Mouse (Mus musculus) lung, embryonic 15.5 days (tissue): ENCODE data around the gene Zfp148. TPM values are rescaled to one million over a fixed set of nuclear protein-coding genes. Genes with fewer than 3 reads are reported as not detected.
A peak's percentile ranks its signal among the peaks of the same experiment; 100 is the strongest.
"Not testable (repeated sequence)": the region's sequence is repeated elsewhere in the genome, so short reads cannot be mapped to it uniquely, and the experiment has no call there.

ENCODE experiments used
- ATAC-seq: fragments of 200-750 bp; cut with Nextera tagmentation; 2 replicates; pipeline ENCODE4 v1.8.0; 2017; ENCODE audit warnings: moderate number of reproducible peaks, borderline replicate concordance; ENCODE audit not compliant: low FRiP score, low TSS enrichment; ENCODE audit errors: extremely low read depth
- H3K27ac ChIP-seq: fragments of 300-500 bp; sonication (generic); 2 replicates; pipeline ENCODE4 v1.5.1; 2015; ENCODE audit warnings: moderate library complexity, mild to moderate bottlenecking, inconsistent platforms
- H3K27me3 ChIP-seq: fragments of 300-500 bp; sonication (generic); 2 replicates; pipeline ENCODE4 v1.6.1; 2015; ENCODE audit warnings: inconsistent platforms
- H3K36me3 ChIP-seq: fragments of 300-500 bp; sonication (generic); 2 replicates; pipeline ENCODE4 v1.6.1; 2015; ENCODE audit warnings: inconsistent platforms
- H3K4me1 ChIP-seq: fragments of 300-500 bp; sonication (generic); 2 replicates; pipeline ENCODE4 v1.6.1; 2015; ENCODE audit warnings: inconsistent platforms
- H3K4me2 ChIP-seq: fragments of 300-500 bp; sonication (generic); 2 replicates; pipeline ENCODE4 v1.6.1; 2015; ENCODE audit warnings: inconsistent platforms, mild to moderate bottlenecking, moderate library complexity
- H3K4me3 ChIP-seq: fragments of 300-500 bp; sonication (generic); 2 replicates; pipeline ENCODE4 v1.5.1; 2015; ENCODE audit warnings: mild to moderate bottlenecking, inconsistent platforms
- H3K9ac ChIP-seq: fragments of 300-500 bp; sonication (generic); 2 replicates; pipeline ENCODE4 v1.6.1; 2015; ENCODE audit warnings: inconsistent platforms
- H3K9me3 ChIP-seq: fragments of 300-500 bp; sonication (generic); 2 replicates; pipeline ENCODE4 v1.6.1; 2016; ENCODE audit warnings: inconsistent platforms
- WGBS: fragments of 180-500 bp; shearing (Covaris S2); methylation state at CpG from one replicate; pipeline ENCODE4 v1.1.7; 2015; 5-methylcytosine and 5-hydroxymethylcytosine counted together
- polyA plus RNA-seq: library from polyadenylated mRNA; unstranded; fragments of >200 nt; fragmentation: Nextera tagmentation; extraction: Ambion mirVana; gene quantifications from 2 replicates; pipeline ENCODE4 v1.2.1, GENCODE M21; 2015

The Zfp148 gene
- polyA plus RNA-seq, 1 experiment from 2014 or later: 61.4 TPM

- Histone ChIP-seq H3K4me3 (no peak overlapping the region), H3K27ac (no peak overlapping the region), H3K9me3 (no peaks in the 10 kb centered on the region), H3K4me1 (peaks cover 6% of the 10 kb centered on the region; the same call in 1 of the 2 replicates), H3K36me3 (0 out of 2 replicates have a peak, but pooled peaks cover 4% of the 10 kb centered on the region), H3K4me2 (no peak overlapping the region), H3K9ac (no peak overlapping the region), H3K27me3 (no peaks in the 10 kb centered on the region)
- 73% methylated on average over 6 of the region's 6 CpGs for WGBS
- ATAC-seq: no peak
These were observed 86.8 kb downstream of the Zfp148 start for GRCm38 (mm10) chr16:33467451-33467850.

- H3K4me3 ChIP-seq: no peak overlapping the region
- no peaks in the 10 kb centered on the region for H3K27me3 ChIP-seq
- no peak overlapping the region for H3K9ac ChIP-seq
- no peak for ATAC-seq
- peaks cover 8% of the 10 kb centered on the region; the same call in 1 of the 2 replicates for H3K36me3 ChIP-seq
- no peak overlapping the region for H3K27ac ChIP-seq
- H3K4me1 ChIP-seq: no peaks in the 10 kb centered on the region
- H3K9me3 ChIP-seq: no peaks in the 10 kb centered on the region
- H3K4me2 ChIP-seq: no peak overlapping the region
These were observed 89.3 kb downstream of the Zfp148 start for GRCm38 (mm10) chr16:33469973-33470372.

- no peak overlapping the region for H3K27ac ChIP-seq
- no peaks in the 10 kb centered on the region for H3K27me3 ChIP-seq
- H3K4me3 ChIP-seq: no peak overlapping the region
- 97% methylated on average over 6 of the region's 6 CpGs for WGBS
- no peaks in the 10 kb centered on the region for H3K9me3 ChIP-seq
- H3K36me3 ChIP-seq: peaks cover 28% of the 10 kb centered on the region
- H3K4me2 ChIP-seq: no peak overlapping the region
- H3K4me1 ChIP-seq: no peaks in the 10 kb centered on the region
- H3K9ac ChIP-seq: no peak overlapping the region
- no peak for ATAC-seq
These were observed 93.7 kb downstream of the Zfp148 start for GRCm38 (mm10) chr16:33474381-33474780.

GRCm38 (mm10) chr16:33479926-33480325, 99.3 kb downstream of the Zfp148 start:
- no peak for ATAC-seq
- H3K4me3 ChIP-seq: no peak overlapping the region
- no peak overlapping the region for H3K9ac ChIP-seq
- peaks cover 29% of the 10 kb centered on the region for H3K36me3 ChIP-seq
- no peaks in the 10 kb centered on the region for H3K9me3 ChIP-seq
- H3K4me2 ChIP-seq: no peak overlapping the region
- no peaks in the 10 kb centered on the region for H3K27me3 ChIP-seq
- no peaks in the 10 kb centered on the region for H3K4me1 ChIP-seq
- H3K27ac ChIP-seq: no peak overlapping the region

- Histone ChIP-seq H3K4me1 (no peaks in the 10 kb centered on the region), H3K4me3 (no peak overlapping the region), H3K9ac (no peak overlapping the region), H3K4me2 (no peak overlapping the region), H3K9me3 (no peaks in the 10 kb centered on the region), H3K27me3 (no peaks in the 10 kb centered on the region), H3K36me3 (peaks cover 21% of the 10 kb centered on the region), H3K27ac (no peak overlapping the region)
- ATAC-seq: no peak
- WGBS: 94% methylated on average over 2 of the region's 2 CpGs
These were observed 100.5 kb downstream of the Zfp148 start for GRCm38 (mm10) chr16:33481148-33481547.

- H3K36me3 ChIP-seq: peaks cover 11% of the 10 kb centered on the region
- no peak overlapping the region for H3K9ac ChIP-seq
- H3K9me3 ChIP-seq: no peaks in the 10 kb centered on the region
- no peak for ATAC-seq
- H3K4me3 ChIP-seq: no peak overlapping the region
- no peaks in the 10 kb centered on the region for H3K4me1 ChIP-seq
- H3K27ac ChIP-seq: no peak overlapping the region
- 85% methylated on average over 3 of the region's 3 CpGs for WGBS
- no peaks in the 10 kb centered on the region for H3K27me3 ChIP-seq
- no peak overlapping the region for H3K4me2 ChIP-seq
These were observed 101.7 kb downstream of the Zfp148 start for GRCm38 (mm10) chr16:33482309-33482708.

GRCm38 (mm10) chr16:33487709-33488108, 107.1 kb downstream of the Zfp148 start:
- H3K4me3 ChIP-seq: no peak overlapping the region
- 44% methylated on average over 4 of the region's 4 CpGs for WGBS
- peaks cover 18% of the 10 kb centered on the region; the same call in 1 of the 2 replicates for H3K36me3 ChIP-seq
- H3K4me2 ChIP-seq: no peak overlapping the region
- H3K27ac ChIP-seq: no peak overlapping the region
- no peaks in the 10 kb centered on the region for H3K27me3 ChIP-seq
- no peaks in the 10 kb centered on the region for H3K9me3 ChIP-seq
- H3K9ac ChIP-seq: no peak overlapping the region
- peak; percentile 46; the same call in 1 of the 2 replicates for ATAC-seq
- H3K4me1 ChIP-seq: no peaks in the 10 kb centered on the region

GRCm38 (mm10) chr16:33494374-33494773, 113.7 kb downstream of the Zfp148 start:
- Histone ChIP-seq H3K4me2 (no peak overlapping the region), H3K4me1 (no peaks in the 10 kb centered on the region), H3K4me3 (no peak overlapping the region), H3K27ac (no peak overlapping the region), H3K9me3 (no peaks in the 10 kb centered on the region), H3K9ac (no peak overlapping the region), H3K36me3 (peaks cover 33% of the 10 kb centered on the region), H3K27me3 (no peaks in the 10 kb centered on the region)
- WGBS: 91% methylated on average over 4 of the region's 4 CpGs
- ATAC-seq: no peak

- ATAC-seq: no peak
- H3K9me3 ChIP-seq: no peaks in the 10 kb centered on the region
- no peak overlapping the region for H3K9ac ChIP-seq
- no peak overlapping the region for H3K27ac ChIP-seq
- 92% methylated on average over 4 of the region's 4 CpGs for WGBS
- no peaks in the 10 kb centered on the region for H3K27me3 ChIP-seq
- no peak overlapping the region for H3K4me3 ChIP-seq
- 0 out of 2 replicates have a peak, but pooled peaks cover 3% of the 10 kb centered on the region for H3K36me3 ChIP-seq
- H3K4me2 ChIP-seq: no peak overlapping the region
- no peaks in the 10 kb centered on the region for H3K4me1 ChIP-seq
These were observed 127.4 kb downstream of the Zfp148 start for GRCm38 (mm10) chr16:33508082-33508481.

- not testable (repeated sequence) for H3K9ac ChIP-seq, H3K9me3 ChIP-seq, ATAC-seq, H3K36me3 ChIP-seq, H3K27me3 ChIP-seq, H3K4me3 ChIP-seq, H3K27ac ChIP-seq, H3K4me2 ChIP-seq, H3K4me1 ChIP-seq
- 91% methylated on average over 2 of the region's 2 CpGs for WGBS
These were observed 128.6 kb downstream of the Zfp148 start for GRCm38 (mm10) chr16:33509231-33509630.

- 90% methylated on average over 4 of the region's 4 CpGs for WGBS
- H3K9me3 ChIP-seq, H3K27ac ChIP-seq, H3K36me3 ChIP-seq, ATAC-seq, H3K4me2 ChIP-seq, H3K4me1 ChIP-seq, H3K4me3 ChIP-seq, H3K27me3 ChIP-seq, H3K9ac ChIP-seq: not testable (repeated sequence)
These were observed 130.2 kb downstream of the Zfp148 start for GRCm38 (mm10) chr16:33510856-33511255.

- H3K9ac ChIP-seq: no peak overlapping the region
- no peak for ATAC-seq
These were observed 131.9 kb downstream of the Zfp148 start for GRCm38 (mm10) chr16:33512555-33512954.

More at GRCm38 (mm10) chr16:33512555-33512954, 131.9 kb downstream of the Zfp148 start:
- Histone ChIP-seq H3K36me3 (no peaks in the 10 kb centered on the region), H3K4me1 (peaks cover 10% of the 10 kb centered on the region), H3K27ac (no peak overlapping the region), H3K4me3 (no peak overlapping the region), H3K9me3 (no peaks in the 10 kb centered on the region), H3K27me3 (no peaks in the 10 kb centered on the region), H3K4me2 (no peak overlapping the region)
- WGBS: 31% methylated on average over 6 of the region's 6 CpGs
